Mouse (Mus musculus) central nervous system, embryonic 11.5 days (tissue): ENCODE measurements around the gene Aadacl4. TPM values are rescaled to one million over a fixed set of nuclear protein-coding genes. Genes with fewer than 3 reads are reported as not detected.

Experiments used
- polyA plus RNA-seq: library from polyadenylated mRNA; depleted of rRNA; stranded (reverse); fragments of >200 nt; gene quantifications from 2 replicates; pipeline ENCODE4 v1.2.3, GENCODE M21; 2012; rRNA removed

Gene Aadacl4
- polyA plus RNA-seq = not detected in 2 replicates

GRCm38 (mm10) chr4:144613407-144613806 is at the start of gene Aadacl4:
Gene Aadacl4, plus strand, starts transcription at chr4:144613707.

GRCm38 (mm10) chr4:144565034-144565433 is 48.5 kb upstream of the Aadacl4 start, which contains the start of gene Gm13124:
Gene Gm13124, minus strand, starts transcription at chr4:144565134.

Other genes with a start within 250 kb of the Aadacl4 start
- not detected in 2 replicates for gene Pramef20, start 235.8 kb upstream of the Aadacl4 start, polyA plus RNA-seq
- 0.11 and 0.13 TPM in 2 replicates for gene Pramef12, start 205.2 kb upstream of the Aadacl4 start, polyA plus RNA-seq
- not detected in 2 replicates for gene 1700012P22Rik, start 174.9 kb upstream of the Aadacl4 start, polyA plus RNA-seq
- not detected in 2 replicates for gene Gm9944, start 160.4 kb upstream of the Aadacl4 start, polyA plus RNA-seq
- not detected in 2 replicates for gene Aadacl3, start 150.0 kb upstream of the Aadacl4 start, polyA plus RNA-seq
- gene 9430007A20Rik, start 93.9 kb upstream of the Aadacl4 start, polyA plus RNA-seq = not detected in 2 replicates
- gene Gm13124, start 48.6 kb upstream of the Aadacl4 start, polyA plus RNA-seq = not detected in 2 replicates
- gene Gm436, start 72.7 kb downstream of the Aadacl4 start, polyA plus RNA-seq = not detected in 2 replicates
- not detected in 2 replicates for gene Gm13178, start 107.7 kb downstream of the Aadacl4 start, polyA plus RNA-seq
- not detected in 2 replicates for gene Gm438, start 172.9 kb downstream of the Aadacl4 start, polyA plus RNA-seq